Mouse (Mus musculus) telencephalon, adult 2 months (tissue): ENCODE results near the gene Rars.

Experiments
- DNase-seq: peaks from one replicate; pipeline ENCODE4 v3.0.0-alpha.2; 2011; ENCODE audit warnings: low read depth, low spot score

Rars gene

DNA sequence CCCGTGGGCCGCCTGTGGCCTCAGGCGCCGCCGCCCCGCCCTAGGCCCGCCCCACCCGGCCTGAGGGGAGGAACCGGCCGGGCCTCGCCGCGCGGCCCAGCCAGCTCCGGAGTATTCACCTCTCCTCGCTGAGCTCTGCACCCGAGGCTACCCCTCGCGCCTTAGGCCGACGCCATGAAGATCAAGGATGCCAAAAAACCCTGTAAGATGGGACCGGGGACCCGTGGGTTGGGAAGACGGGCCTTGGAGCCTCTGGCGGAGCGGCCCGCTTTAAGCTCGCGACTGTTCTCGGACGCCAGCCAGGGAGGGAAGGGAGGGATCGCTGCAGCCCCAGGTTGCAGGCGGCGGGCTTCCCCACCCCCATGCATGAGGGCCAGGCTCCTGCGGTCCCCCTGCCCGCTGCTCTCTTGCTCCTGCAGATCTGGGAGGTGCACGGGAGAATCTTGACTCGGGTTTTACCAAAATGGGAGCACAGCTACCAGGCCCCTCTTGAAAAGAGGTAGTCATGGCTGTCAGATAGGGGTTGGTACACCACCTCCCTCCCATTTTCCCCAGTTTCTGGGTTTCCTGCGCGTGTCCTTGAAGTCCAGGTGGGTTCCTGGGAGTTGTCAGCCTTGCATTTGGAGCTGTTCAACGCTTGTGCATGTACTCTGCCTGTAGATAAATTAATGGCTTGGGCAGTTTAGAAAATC is 64.4 kb downstream of the Rars start:
- DNase-seq: peak; percentile 50

DNA sequence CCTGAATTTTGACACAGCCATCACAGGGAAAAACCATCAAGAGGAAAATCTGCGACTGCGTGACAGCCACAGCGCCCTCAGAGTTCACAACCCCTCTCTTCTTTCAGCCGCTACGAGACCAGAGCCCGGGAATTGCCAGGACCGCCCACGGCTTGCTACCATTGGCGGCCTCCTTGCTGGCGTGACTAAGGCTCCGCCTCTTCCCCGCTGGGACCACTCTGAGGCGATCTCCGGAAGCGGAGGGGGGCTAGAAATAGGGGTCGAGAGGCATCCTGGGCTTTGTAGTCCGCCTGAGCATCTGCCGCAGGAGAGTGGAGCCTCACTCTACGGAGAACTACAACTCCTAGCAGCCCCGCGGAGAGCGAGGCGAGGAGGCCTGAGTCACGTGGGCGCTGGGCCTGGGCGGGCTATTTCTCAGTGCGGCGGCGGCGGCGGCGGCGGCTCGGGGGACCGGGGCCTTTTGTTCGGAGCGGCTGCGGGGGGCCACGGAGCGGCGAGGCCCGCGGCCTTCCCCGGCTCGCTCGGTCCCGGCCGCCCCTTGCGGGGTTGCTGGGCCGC is 65.0 kb downstream of the Rars start, which contains the start of gene Pank3:
Gene Pank3 (plus strand): TSS at position 297 of the 558 bp plus-strand sequence.
- DNase-seq: peak; percentile 99

DNA sequence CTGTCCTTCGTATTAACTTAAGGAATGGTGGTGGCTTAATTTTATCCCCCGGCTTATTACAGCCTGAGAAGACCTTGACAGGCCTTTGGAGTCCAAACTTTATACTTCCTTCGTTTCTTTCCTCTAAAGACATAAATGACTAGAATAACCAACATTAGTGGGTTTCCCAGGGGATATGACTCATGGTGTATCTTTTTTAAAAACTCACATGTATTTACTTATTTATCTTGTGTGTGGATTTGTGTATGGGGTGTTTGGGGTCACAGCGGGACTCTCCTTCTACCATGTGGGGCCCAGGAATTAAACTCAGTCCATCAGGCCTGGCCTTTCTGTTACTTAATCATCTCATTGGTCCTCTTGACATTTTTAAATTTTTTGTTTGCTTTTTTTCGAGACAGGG is 67.5 kb downstream of the Rars start:
- DNase-seq: no peak

DNA sequence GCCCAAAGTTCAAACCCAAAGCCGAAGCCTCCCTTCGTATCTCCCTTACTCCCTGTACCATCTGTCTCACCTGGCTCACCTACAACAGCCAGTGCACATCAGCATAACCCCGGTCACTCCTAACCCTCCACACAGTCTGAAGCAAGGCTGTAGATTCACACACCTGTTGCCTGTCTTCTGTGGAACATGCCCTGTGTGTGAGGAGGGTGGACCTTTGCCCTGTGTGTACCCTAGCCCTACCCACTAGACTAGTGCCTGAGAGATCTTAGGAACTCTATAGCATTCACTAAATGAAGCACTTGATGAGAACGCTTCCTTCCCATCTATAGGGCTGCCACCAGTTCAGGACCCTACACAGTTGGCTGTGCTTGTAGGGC is 73.7 kb downstream of the Rars start:
- no peak for DNase-seq

DNA sequence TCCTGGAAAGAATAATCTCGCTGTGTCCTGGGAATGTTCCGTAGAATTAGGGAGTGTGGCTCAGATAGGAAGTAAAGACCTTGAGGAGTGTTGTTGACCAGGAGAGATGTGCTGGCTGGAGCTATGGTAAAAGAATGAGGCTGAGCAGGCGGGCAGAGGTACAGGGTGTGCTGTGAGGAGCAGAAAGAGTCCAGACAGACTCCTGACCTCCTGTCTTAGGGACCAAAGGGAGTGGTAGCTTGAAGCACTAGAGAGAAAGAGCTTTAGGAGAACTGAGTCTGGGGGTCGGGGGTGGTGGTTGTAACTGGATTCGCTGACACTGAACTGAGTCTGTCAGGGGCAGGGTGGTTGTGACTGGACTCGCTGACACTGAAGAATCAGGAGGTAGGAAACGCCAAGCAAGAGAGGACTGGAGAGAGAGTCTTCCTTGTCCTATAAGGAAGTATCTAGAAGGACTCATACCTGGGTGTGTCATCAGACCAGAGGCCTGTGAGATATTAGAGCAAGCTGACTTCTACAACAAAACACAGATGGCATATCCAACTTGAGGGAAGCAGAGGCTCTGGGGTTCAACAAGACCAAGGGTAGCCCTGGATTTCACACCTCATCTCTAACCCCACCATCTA is 74.2 kb downstream of the Rars start:
- no peak for DNase-seq
